Mouse (Mus musculus): ENCODE data around the gene Krt9. TPM values are rescaled to one million over a fixed set of nuclear protein-coding genes. Genes with fewer than 3 reads are reported as not detected.

Gene Krt9
- polyA plus RNA-seq, 1 experiment from 2014 or later = not detected

- no peaks in the 10 kb centered on the region; the same call in 1 of the 2 replicates for H3K9me3 ChIP-seq (ENCODE audit: control insufficient read depth, low read length)
- no peak for ATAC-seq (ENCODE audit: low read depth)
- H3K27me3 ChIP-seq (ENCODE audit: control insufficient read depth, insufficient read depth, low read depth, low read length) = no peaks in the 10 kb centered on the region
- no peaks in the 10 kb centered on the region for H3K36me3 ChIP-seq (ENCODE audit: control insufficient read depth, insufficient read depth, low read length)
- H3K4me3 ChIP-seq (ENCODE audit: low read length) = no peak overlapping the region
- no peaks in the 10 kb centered on the region for H3K4me1 ChIP-seq (replicated peaks; ENCODE audit: control insufficient read depth, insufficient read depth, low read length)
- H3K4me2 ChIP-seq (ENCODE audit: low read depth, low read length) = no peak overlapping the region
- no peak overlapping the region for H3K9ac ChIP-seq (ENCODE audit: low read length)
- no peak overlapping the region for H3K27ac ChIP-seq (ENCODE audit: low read length)
- WGBS = 70% methylated on average over 4 of the region's 4 CpGs
These were observed 5.6 kb upstream of the Krt9 start for GRCm38 (mm10) chr11:100198666-100199065.

GRCm38 (mm10) chr11:100191820-100192219 is 1.2 kb downstream of the Krt9 start:
- WGBS = 93% methylated on average over 3 of the region's 3 CpGs
- no peak overlapping the region for H3K4me2 ChIP-seq (ENCODE audit: low read depth, low read length)
- H3K27me3 ChIP-seq (ENCODE audit: control insufficient read depth, insufficient read depth, low read depth, low read length) = no peaks in the 10 kb centered on the region
- no peak overlapping the region for H3K4me3 ChIP-seq (ENCODE audit: low read length)
- H3K9ac ChIP-seq (ENCODE audit: low read length) = no peak overlapping the region
- ATAC-seq (ENCODE audit: low read depth) = no peak
- H3K36me3 ChIP-seq (ENCODE audit: control insufficient read depth, insufficient read depth, low read length) = no peaks in the 10 kb centered on the region
- H3K4me1 ChIP-seq (replicated peaks; ENCODE audit: control insufficient read depth, insufficient read depth, low read length) = no peaks in the 10 kb centered on the region
- no peak overlapping the region for H3K27ac ChIP-seq (ENCODE audit: low read length)
- H3K9me3 ChIP-seq (ENCODE audit: control insufficient read depth, low read length) = no peaks in the 10 kb centered on the region

GRCm38 (mm10) chr11:100186736-100187135 is 6.3 kb downstream of the Krt9 start:
- H3K4me1 ChIP-seq (replicated peaks; ENCODE audit: control insufficient read depth, insufficient read depth, low read length) = no peaks in the 10 kb centered on the region
- no peak overlapping the region for H3K4me2 ChIP-seq (ENCODE audit: low read depth, low read length)
- no peak overlapping the region for H3K9ac ChIP-seq (ENCODE audit: low read length)
- 74% methylated on average over 8 of the region's 8 CpGs for WGBS
- no peak for ATAC-seq (ENCODE audit: low read depth)
- no peak overlapping the region for H3K4me3 ChIP-seq (ENCODE audit: low read length)
- no peaks in the 10 kb centered on the region for H3K27me3 ChIP-seq (ENCODE audit: control insufficient read depth, insufficient read depth, low read depth, low read length)
- no peak overlapping the region for H3K27ac ChIP-seq (ENCODE audit: low read length)
- H3K9me3 ChIP-seq (ENCODE audit: control insufficient read depth, low read length) = no peaks in the 10 kb centered on the region
- H3K36me3 ChIP-seq (ENCODE audit: control insufficient read depth, insufficient read depth, low read length) = no peaks in the 10 kb centered on the region

GRCm38 (mm10) chr11:100181725-100182124 is 11.3 kb downstream of the Krt9 start:
- ATAC-seq (ENCODE audit: low read depth) = no peak
- Histone ChIP-seq H3K4me1 (replicated peaks; ENCODE audit: control insufficient read depth, insufficient read depth, low read length) (no peaks in the 10 kb centered on the region), H3K4me2 (ENCODE audit: low read depth, low read length) (no peak overlapping the region), H3K36me3 (ENCODE audit: control insufficient read depth, insufficient read depth, low read length) (no peaks in the 10 kb centered on the region), H3K27me3 (ENCODE audit: control insufficient read depth, insufficient read depth, low read depth, low read length) (no peaks in the 10 kb centered on the region), H3K27ac (ENCODE audit: low read length) (no peak overlapping the region), H3K9me3 (ENCODE audit: control insufficient read depth, low read length) (no peaks in the 10 kb centered on the region), H3K9ac (ENCODE audit: low read length) (no peak overlapping the region), H3K4me3 (ENCODE audit: low read length) (no peak overlapping the region)
- WGBS = 61% methylated on average over 7 of the region's 7 CpGs

DNA sequence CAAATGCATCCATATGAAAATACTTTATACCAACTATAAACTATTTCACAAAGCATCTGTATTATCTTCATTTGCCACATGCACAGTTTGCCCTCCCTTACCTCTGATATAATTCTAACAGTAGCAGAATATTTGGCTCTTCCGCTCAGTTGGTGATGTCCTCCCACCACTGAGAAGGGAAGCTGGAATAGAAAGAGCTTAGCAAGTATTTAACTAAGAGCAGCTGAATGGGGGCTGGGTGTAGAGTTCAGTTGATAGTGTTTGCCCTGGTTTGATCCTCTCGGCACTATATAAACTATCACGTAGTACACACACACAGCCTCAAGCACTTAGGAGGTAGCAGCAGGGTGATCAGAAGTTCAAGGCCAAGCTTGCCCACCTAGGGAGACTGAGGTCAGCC is 13.8 kb downstream of the Krt9 start:
- Histone ChIP-seq H3K9me3 (ENCODE audit: control insufficient read depth, low read length) (no peaks in the 10 kb centered on the region), H3K9ac (ENCODE audit: low read length) (no peak overlapping the region), H3K4me2 (ENCODE audit: low read depth, low read length) (no peak overlapping the region), H3K27ac (ENCODE audit: low read length) (no peak overlapping the region), H3K36me3 (ENCODE audit: control insufficient read depth, insufficient read depth, low read length) (no peaks in the 10 kb centered on the region), H3K27me3 (ENCODE audit: control insufficient read depth, insufficient read depth, low read depth, low read length) (no peaks in the 10 kb centered on the region), H3K4me1 (replicated peaks; ENCODE audit: control insufficient read depth, insufficient read depth, low read length) (no peaks in the 10 kb centered on the region), H3K4me3 (ENCODE audit: low read length) (no peak overlapping the region)
- ATAC-seq (ENCODE audit: low read depth) = no peak
- 25% methylated on average over 3 of the region's 3 CpGs for WGBS

- Histone ChIP-seq H3K36me3 (ENCODE audit: control insufficient read depth, insufficient read depth, low read length) (no peaks in the 10 kb centered on the region), H3K9ac (ENCODE audit: low read length) (no peak overlapping the region), H3K4me1 (replicated peaks; ENCODE audit: control insufficient read depth, insufficient read depth, low read length) (no peaks in the 10 kb centered on the region), H3K4me2 (ENCODE audit: low read depth, low read length) (no peak overlapping the region), H3K9me3 (ENCODE audit: control insufficient read depth, low read length) (no peaks in the 10 kb centered on the region), H3K27ac (ENCODE audit: low read length) (no peak overlapping the region), H3K4me3 (ENCODE audit: low read length) (no peak overlapping the region), H3K27me3 (ENCODE audit: control insufficient read depth, insufficient read depth, low read depth, low read length) (no peaks in the 10 kb centered on the region)
- WGBS = 67% methylated on average over 5 of the region's 5 CpGs
- ATAC-seq (ENCODE audit: low read depth) = no peak
These were observed 14.7 kb downstream of the Krt9 start for GRCm38 (mm10) chr11:100178307-100178706.

- ATAC-seq (ENCODE audit: low read depth) = no peak
- Histone ChIP-seq H3K9me3 (ENCODE audit: control insufficient read depth, low read length) (no peaks in the 10 kb centered on the region), H3K27ac (ENCODE audit: low read length) (no peak overlapping the region), H3K4me2 (ENCODE audit: low read depth, low read length) (no peak overlapping the region), H3K4me1 (replicated peaks; ENCODE audit: control insufficient read depth, insufficient read depth, low read length) (no peaks in the 10 kb centered on the region), H3K36me3 (ENCODE audit: control insufficient read depth, insufficient read depth, low read length) (no peaks in the 10 kb centered on the region), H3K4me3 (ENCODE audit: low read length) (no peak overlapping the region), H3K27me3 (ENCODE audit: control insufficient read depth, insufficient read depth, low read depth, low read length) (no peaks in the 10 kb centered on the region), H3K9ac (ENCODE audit: low read length) (no peak overlapping the region)
- WGBS = 59% methylated on average over 9 of the region's 9 CpGs
These were observed 16.3 kb downstream of the Krt9 start for GRCm38 (mm10) chr11:100176791-100177190.

- H3K9me3 ChIP-seq (ENCODE audit: control insufficient read depth, low read length) = no peaks in the 10 kb centered on the region
- no peaks in the 10 kb centered on the region for H3K36me3 ChIP-seq (ENCODE audit: control insufficient read depth, insufficient read depth, low read length)
- H3K9ac ChIP-seq (ENCODE audit: low read length) = no peak overlapping the region
- 28% methylated on average over 14 of the region's 14 CpGs for WGBS
- H3K4me2 ChIP-seq (ENCODE audit: low read depth, low read length) = no peak overlapping the region
- peak; percentile 55; the same call in 1 of the 2 replicates for ATAC-seq (ENCODE audit: low read depth)
- H3K4me3 ChIP-seq (ENCODE audit: low read length) = no peak overlapping the region
- H3K4me1 ChIP-seq (replicated peaks; ENCODE audit: control insufficient read depth, insufficient read depth, low read length) = peaks cover 4% of the 10 kb centered on the region; the same call in 1 of the 2 replicates
- H3K27me3 ChIP-seq (ENCODE audit: control insufficient read depth, insufficient read depth, low read depth, low read length) = no peaks in the 10 kb centered on the region
- peak overlapping the region; percentile 57 for H3K27ac ChIP-seq (ENCODE audit: low read length)
These were observed 24.0 kb downstream of the Krt9 start for GRCm38 (mm10) chr11:100168765-100169762.

GRCm38 (mm10) chr11:100168071-100168470 is 25.0 kb downstream of the Krt9 start:
- Histone ChIP-seq H3K27me3 (ENCODE audit: control insufficient read depth, insufficient read depth, low read depth, low read length) (no peaks in the 10 kb centered on the region), H3K4me3 (ENCODE audit: low read length) (no peak overlapping the region), H3K36me3 (ENCODE audit: control insufficient read depth, insufficient read depth, low read length) (no peaks in the 10 kb centered on the region), H3K9me3 (ENCODE audit: control insufficient read depth, low read length) (no peaks in the 10 kb centered on the region), H3K27ac (ENCODE audit: low read length) (peak overlapping the region; percentile 57), H3K9ac (ENCODE audit: low read length) (no peak overlapping the region), H3K4me2 (ENCODE audit: low read depth, low read length) (no peak overlapping the region), H3K4me1 (replicated peaks; ENCODE audit: control insufficient read depth, insufficient read depth, low read length) (peaks cover 4% of the 10 kb centered on the region; the same call in 1 of the 2 replicates)
- peak; percentile 83 for ATAC-seq (ENCODE audit: low read depth)
- WGBS = 38% methylated on average over 8 of the region's 8 CpGs
